Mouse (Mus musculus): ENCODE data around the gene Lmbr1l. TPM values are rescaled to one million over a fixed set of nuclear protein-coding genes. Genes with fewer than 3 reads are reported as not detected.
A peak's percentile ranks its signal among the peaks of the same experiment; 100 is the strongest.
"Not testable (repeated sequence)": the region's sequence is repeated elsewhere in the genome, so short reads cannot be mapped to it uniquely, and the experiment has no call there.

The Lmbr1l gene
- polyA plus RNA-seq, 1 experiment from 2014 or later, result 29.3 TPM

DNA sequence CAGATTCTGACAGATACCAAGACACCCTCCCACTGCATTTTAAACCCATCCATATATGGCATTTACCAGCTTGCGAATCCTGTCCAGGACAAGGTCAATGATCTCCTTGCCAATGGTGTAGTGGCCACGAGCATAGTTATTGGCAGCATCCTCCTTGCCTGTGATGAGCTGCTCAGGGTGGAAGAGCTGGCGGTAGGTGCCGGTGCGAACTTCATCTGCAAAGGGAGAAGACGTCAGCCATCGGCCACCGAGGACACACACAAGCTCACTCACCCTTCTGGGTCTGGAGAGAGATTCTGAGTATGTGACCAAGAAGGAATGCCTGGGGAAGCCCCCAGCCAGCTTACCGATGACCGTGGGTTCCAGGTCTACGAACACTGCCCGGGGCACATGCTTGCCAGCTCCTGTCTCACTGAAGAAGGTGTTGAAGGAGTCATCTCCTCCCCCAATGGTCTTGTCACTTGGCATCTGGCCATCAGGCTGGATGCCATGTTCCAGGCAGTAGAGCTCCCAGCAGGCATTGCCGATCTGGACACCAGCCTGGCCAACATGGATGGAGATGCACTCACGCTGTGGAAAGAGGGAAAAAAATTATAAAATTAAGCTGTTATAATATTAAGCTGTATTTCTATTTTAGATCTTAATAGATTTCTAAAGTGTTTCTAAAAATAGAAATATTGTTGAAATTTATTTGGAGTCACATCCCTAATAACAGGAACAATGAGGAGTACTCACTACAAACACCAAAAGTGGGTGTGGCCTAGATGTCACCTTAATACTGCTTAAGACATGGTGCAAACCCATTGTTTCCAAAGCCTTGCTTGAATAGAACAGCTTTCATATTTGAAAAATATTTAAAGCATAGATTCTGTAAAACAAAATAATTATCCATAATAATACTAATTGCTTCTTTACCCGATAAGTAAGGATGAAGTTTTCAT is 33.4 kb upstream of the Lmbr1l start:
- H3K36me3 ChIP-seq; H3K9me3 ChIP-seq; H3K27me3 ChIP-seq; ATAC-seq (ENCODE audit: low FRiP score, low read depth): not testable (repeated sequence)
- H3K4me3 ChIP-seq, result peak overlapping the region; percentile 79
- H3K27ac ChIP-seq (replicated peaks), result peak overlapping the region; percentile 99
- peak overlapping the region; percentile 57 for H3K4me2 ChIP-seq
- H3K4me1 ChIP-seq (replicated peaks), result peaks cover 33% of the 10 kb centered on the region
- WGBS, result 32% methylated on average over 11 of the region's 15 CpGs
- peak overlapping the region; percentile 98 for H3K9ac ChIP-seq

DNA sequence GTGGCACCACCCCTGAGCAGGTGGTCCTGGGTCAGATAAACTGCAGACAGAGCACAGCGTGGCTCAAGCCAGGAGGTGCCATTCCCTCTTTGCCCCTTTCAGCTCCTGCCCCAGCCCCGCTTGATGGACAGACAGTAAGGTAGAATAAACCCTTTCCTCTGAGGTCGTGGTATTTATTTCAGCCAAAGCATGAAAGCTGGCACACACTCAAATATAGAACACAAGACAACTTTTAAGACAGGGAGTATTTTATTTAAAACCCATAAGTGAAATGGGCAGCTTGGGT is 31.5 kb upstream of the Lmbr1l start:
- no peak for ATAC-seq (ENCODE audit: low FRiP score, low read depth)
- WGBS, result 14% methylated on average over 3 of the region's 3 CpGs
- peak overlapping the region; percentile 41 for H3K4me3 ChIP-seq
- H3K27me3 ChIP-seq, result no peaks in the 10 kb centered on the region
- peaks cover 27% of the 10 kb centered on the region for H3K4me1 ChIP-seq (replicated peaks)
- peak overlapping the region; percentile 54 for H3K9ac ChIP-seq
- H3K4me2 ChIP-seq, result peak overlapping the region; percentile 79
- H3K9me3 ChIP-seq, result no peaks in the 10 kb centered on the region
- H3K36me3 ChIP-seq, result peaks cover 9% of the 10 kb centered on the region
- H3K27ac ChIP-seq (replicated peaks), result peak overlapping the region; percentile 72

DNA sequence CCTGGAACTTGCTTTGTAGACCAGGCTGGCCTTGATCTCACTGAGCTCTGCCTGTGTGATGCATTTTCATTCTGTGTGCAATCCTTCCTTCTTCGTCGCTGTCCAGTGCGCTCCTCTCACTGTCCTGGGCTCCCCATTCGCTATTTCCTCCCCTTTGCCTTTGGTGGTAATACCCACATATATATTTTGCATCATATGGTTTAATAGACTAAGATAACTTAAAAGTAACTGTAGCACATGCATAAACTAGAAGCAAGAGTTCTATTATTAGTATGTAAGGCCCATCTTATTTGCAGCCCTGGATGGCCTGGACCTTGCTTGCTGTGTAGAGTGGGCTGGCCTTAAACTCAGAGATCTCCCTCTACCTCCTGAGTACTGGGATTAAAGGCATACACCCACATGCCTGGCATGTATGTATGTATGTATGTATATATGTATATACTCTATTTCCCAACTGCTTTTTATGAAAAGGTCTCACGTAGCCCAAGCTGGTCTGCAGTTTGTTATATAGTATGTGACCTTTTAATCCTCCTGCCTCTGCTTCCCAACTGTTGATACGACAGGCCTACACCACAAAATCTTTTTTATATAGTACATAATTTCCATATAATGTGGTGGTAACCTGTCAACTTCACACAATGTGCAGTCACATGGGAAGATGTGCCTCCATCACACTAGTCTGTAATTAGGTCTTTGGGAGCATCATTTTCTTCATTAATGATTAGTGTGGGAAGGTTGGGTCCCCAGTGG is 31.0 kb upstream of the Lmbr1l start:
- peaks cover 27% of the 10 kb centered on the region for H3K4me1 ChIP-seq (replicated peaks)
- no peak for ATAC-seq (ENCODE audit: low FRiP score, low read depth)
- peak overlapping the region; percentile 79 for H3K4me2 ChIP-seq
- peak overlapping the region; percentile 72 for H3K27ac ChIP-seq (replicated peaks)
- 36% methylated on average over 6 of the region's 6 CpGs for WGBS
- H3K4me3 ChIP-seq, result peak overlapping the region; percentile 41
- H3K27me3 ChIP-seq, result no peaks in the 10 kb centered on the region
- no peaks in the 10 kb centered on the region for H3K9me3 ChIP-seq
- H3K9ac ChIP-seq, result peak overlapping the region; percentile 54
- H3K36me3 ChIP-seq, result peaks cover 9% of the 10 kb centered on the region

DNA sequence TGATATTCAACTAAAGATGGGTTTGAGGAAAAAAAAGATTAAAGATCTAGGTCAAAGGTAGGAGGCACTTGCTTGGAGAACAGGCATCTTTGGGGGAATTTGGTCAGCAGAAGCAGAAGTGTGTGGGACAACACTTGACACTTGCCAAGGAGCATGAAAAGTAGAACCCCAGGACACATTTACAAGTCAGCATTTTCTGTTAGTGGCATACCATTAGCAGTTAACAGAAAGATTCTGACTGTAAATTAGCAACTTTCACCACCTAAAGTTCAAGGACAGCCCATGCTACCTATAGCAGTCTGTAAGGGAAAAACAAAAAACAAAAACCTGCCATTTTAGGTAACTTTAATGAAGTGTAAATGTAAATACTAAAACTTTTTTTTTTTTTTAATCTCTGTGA is 30.4 kb upstream of the Lmbr1l start:
- H3K4me3 ChIP-seq, result peak overlapping the region; percentile 41

DNA sequence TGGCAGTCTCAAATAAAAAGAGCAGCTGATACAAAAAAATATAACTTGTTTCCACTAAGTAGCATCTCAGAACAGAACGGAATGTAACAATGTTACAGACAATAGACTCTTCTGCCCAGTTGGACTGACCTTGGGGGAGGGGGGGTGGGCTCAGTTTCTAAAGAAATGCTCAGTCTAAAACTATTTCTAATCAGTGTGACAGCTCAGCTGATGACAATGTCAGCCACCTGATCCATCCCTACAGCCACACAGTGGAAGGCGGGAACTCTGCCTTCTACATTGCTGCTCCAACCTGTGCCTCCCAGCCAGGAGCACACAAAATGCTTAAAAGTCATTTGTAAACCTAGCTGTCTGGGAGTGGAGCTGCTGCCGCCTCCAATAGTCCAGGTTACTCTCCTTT is 29.9 kb upstream of the Lmbr1l start:
- ATAC-seq (ENCODE audit: low FRiP score, low read depth), result no peak
- WGBS, result 22% methylated on average over 3 of the region's 3 CpGs
- H3K9ac ChIP-seq, result peak overlapping the region; percentile 54
- peak overlapping the region; percentile 79 for H3K4me2 ChIP-seq
- peaks cover 9% of the 10 kb centered on the region for H3K36me3 ChIP-seq
- peak overlapping the region; percentile 72; the same call in 1 of the 2 replicates for H3K27ac ChIP-seq (replicated peaks)
- H3K4me3 ChIP-seq, result peak overlapping the region; percentile 41
- peaks cover 27% of the 10 kb centered on the region for H3K4me1 ChIP-seq (replicated peaks)
- no peaks in the 10 kb centered on the region for H3K9me3 ChIP-seq
- no peaks in the 10 kb centered on the region for H3K27me3 ChIP-seq

More for the DNA sequence above, 30.4 kb upstream of the Lmbr1l start:
- Histone ChIP-seq H3K4me1 (replicated peaks) (peaks cover 27% of the 10 kb centered on the region), H3K27ac (replicated peaks) (peak overlapping the region; percentile 72), H3K9ac (peak overlapping the region; percentile 54), H3K36me3 (peaks cover 9% of the 10 kb centered on the region), H3K27me3 (no peaks in the 10 kb centered on the region), H3K9me3 (no peaks in the 10 kb centered on the region), H3K4me2 (peak overlapping the region; percentile 79)
- ATAC-seq (ENCODE audit: low FRiP score, low read depth), result no peak

DNA sequence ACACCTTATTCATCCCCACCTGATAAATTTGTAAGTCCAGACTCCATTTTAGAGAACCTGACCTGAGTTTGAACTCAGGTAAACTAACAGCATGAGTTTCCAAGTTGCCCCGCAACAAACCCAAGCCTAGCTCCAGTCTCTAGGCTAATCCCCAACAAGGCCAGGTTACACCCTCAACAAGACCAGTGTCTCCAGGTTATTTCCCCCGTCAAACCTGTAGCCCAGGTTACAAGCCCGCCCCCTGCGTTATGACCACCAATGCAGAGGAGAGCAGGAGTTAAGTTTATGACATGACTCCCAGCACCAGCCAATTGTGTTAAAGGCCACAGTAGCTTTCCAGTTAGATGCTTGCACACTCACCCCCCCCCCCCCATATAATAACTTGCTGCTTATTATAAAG is 25.1 kb upstream of the Lmbr1l start:
- no peak for ATAC-seq (ENCODE audit: low FRiP score, low read depth)
- Histone ChIP-seq H3K9me3 (no peaks in the 10 kb centered on the region), H3K4me3 (no peak overlapping the region), H3K27ac (replicated peaks) (no peak overlapping the region), H3K27me3 (no peaks in the 10 kb centered on the region), H3K4me1 (replicated peaks) (peaks cover 11% of the 10 kb centered on the region), H3K36me3 (no peaks in the 10 kb centered on the region), H3K9ac (no peak overlapping the region), H3K4me2 (no peak overlapping the region)
- WGBS, result 88% methylated on average over 4 of the region's 4 CpGs

DNA sequence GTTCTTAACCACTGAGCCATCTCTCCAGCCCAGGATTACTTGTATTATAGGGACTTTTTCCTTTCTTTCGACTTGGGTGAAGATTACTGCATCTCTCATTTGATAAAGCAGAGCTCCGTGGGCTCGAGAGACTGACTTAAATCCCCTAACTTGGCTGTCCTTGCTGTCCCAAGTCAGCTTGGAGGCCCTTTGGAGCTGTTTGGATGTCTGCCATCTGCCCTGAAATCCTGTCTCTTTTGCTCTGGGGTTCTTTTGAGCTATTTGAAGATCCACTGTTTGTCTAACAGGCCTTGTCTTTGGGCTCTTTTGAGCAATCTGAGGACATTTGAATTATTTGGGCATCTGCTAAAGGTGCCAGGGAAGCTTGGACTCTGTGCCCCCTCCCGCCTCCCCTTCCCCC is 24.1 kb upstream of the Lmbr1l start:
- H3K4me1 ChIP-seq (replicated peaks), result peaks cover 3% of the 10 kb centered on the region
- no peak overlapping the region for H3K27ac ChIP-seq (replicated peaks)
- no peaks in the 10 kb centered on the region for H3K27me3 ChIP-seq
- no peak overlapping the region for H3K9ac ChIP-seq
- H3K4me2 ChIP-seq, result no peak overlapping the region
- no peak for ATAC-seq (ENCODE audit: low FRiP score, low read depth)
- H3K36me3 ChIP-seq, result no peaks in the 10 kb centered on the region
- H3K4me3 ChIP-seq, result no peak overlapping the region
- 79% methylated on average over 4 of the region's 4 CpGs for WGBS
- no peaks in the 10 kb centered on the region for H3K9me3 ChIP-seq

DNA sequence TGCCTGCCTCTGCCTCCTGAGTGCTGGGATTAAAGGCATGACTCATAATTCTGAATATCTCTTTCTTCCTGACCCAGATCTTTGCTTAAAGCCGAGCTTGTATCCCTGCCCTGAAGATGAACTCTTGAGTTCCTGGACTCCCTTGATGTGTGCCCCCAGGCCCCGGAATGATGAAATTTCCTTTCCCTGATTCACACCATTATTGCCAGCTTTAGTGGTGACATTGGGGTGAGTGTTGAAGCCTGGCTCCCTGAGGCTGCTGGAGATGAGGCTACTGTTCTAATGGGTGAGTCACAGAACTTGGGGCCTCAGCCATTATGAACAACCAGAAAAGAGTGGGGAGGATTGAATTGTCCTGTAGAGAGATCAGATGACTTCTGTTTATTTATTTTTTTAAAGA is 23.5 kb upstream of the Lmbr1l start:
- H3K4me2 ChIP-seq, result no peak overlapping the region
- H3K27ac ChIP-seq (replicated peaks), result no peak overlapping the region
- no peak overlapping the region for H3K4me3 ChIP-seq
- no peak for ATAC-seq (ENCODE audit: low FRiP score, low read depth)
- H3K27me3 ChIP-seq, result no peaks in the 10 kb centered on the region
- no peaks in the 10 kb centered on the region for H3K4me1 ChIP-seq (replicated peaks)
- H3K9me3 ChIP-seq, result no peaks in the 10 kb centered on the region
- no peaks in the 10 kb centered on the region for H3K36me3 ChIP-seq
- 86% methylated on average over 2 of the region's 2 CpGs for WGBS
- H3K9ac ChIP-seq, result no peak overlapping the region

DNA sequence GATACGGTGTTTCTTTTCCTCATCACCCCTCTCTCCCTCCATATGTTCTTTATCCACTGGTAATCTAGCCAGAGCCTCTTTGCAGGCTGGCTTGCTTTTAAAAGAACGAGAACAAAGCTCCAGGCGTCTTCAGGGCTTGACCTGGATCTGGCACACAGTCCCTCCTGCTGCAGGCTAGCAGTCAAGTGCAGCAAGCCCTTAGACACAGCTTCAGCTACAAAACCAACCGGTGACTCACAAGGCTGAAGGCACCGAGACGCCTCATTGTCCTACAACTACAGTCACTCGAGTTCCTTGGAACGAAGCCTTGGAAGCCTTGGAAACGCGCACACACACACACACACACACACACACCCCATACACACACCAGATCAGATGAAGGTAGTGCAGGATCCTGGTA is 22.8 kb upstream of the Lmbr1l start:
- Histone ChIP-seq H3K27ac (replicated peaks) (0 out of 2 replicates have a peak overlapping the region, but pooled peaks have one; percentile 34), H3K9me3 (no peaks in the 10 kb centered on the region)
- WGBS, result 48% methylated on average over 10 of the region's 10 CpGs

DNA sequence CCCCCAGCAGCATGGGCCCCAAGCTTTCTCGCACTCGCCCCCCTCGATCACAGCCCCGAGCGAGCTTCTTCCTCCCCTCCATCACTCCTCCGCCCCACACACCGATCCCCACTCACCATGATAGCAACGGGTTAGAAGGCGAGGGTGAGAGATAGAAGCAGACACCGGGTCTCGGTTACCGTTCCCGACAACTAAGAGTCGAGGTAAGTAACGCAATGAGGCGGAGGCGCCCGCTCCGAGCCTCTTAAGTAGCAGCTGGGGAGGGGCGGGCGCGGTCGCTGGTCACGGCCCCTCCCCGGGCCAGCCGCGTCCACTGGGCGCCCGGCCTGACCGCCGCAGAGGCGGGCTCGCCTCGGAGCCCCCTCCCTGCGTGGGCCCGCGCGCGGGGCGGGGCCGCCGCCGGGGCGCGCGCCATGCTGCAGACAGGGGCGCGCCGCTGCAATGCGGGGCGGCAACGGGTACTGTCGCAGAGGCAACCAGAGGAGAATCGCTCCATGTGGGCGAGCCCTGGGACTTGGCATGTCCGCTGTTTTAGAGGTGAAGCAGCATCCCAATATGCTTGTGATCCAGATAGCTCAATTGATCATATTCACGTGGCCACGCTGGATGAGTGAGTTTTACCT is 16.3 kb upstream of the Lmbr1l start, which contains the start of gene Tuba1b:
TSS of gene Tuba1b (minus strand) at position 349 of the 623 bp plus-strand sequence.
- Histone ChIP-seq H3K36me3 (0 out of 2 replicates have a peak, but pooled peaks cover 5% of the 10 kb centered on the region), H3K4me1 (replicated peaks) (peaks cover 30% of the 10 kb centered on the region), H3K27me3 (no peaks in the 10 kb centered on the region), H3K4me3 (peak within 1 kb of the TSS; percentile 81), H3K9me3 (no peaks in the 10 kb centered on the region), H3K27ac (replicated peaks) (peak within 1 kb of the TSS; percentile 99), H3K9ac (peak within 1 kb of the TSS; percentile 91), H3K4me2 (peak within 1 kb of the TSS; percentile 96)
- WGBS, result under 1% methylated on average over 55 of the region's 58 CpGs
- peak; percentile 97 for ATAC-seq (ENCODE audit: low FRiP score, low read depth)

More for the DNA sequence above, 22.8 kb upstream of the Lmbr1l start:
- Histone ChIP-seq H3K27me3 (no peaks in the 10 kb centered on the region), H3K4me3 (no peak overlapping the region), H3K36me3 (no peaks in the 10 kb centered on the region), H3K4me1 (replicated peaks) (peaks cover 2% of the 10 kb centered on the region; the same call in 1 of the 2 replicates), H3K4me2 (no peak overlapping the region), H3K9ac (no peak overlapping the region)
- no peak for ATAC-seq (ENCODE audit: low FRiP score, low read depth)

DNA sequence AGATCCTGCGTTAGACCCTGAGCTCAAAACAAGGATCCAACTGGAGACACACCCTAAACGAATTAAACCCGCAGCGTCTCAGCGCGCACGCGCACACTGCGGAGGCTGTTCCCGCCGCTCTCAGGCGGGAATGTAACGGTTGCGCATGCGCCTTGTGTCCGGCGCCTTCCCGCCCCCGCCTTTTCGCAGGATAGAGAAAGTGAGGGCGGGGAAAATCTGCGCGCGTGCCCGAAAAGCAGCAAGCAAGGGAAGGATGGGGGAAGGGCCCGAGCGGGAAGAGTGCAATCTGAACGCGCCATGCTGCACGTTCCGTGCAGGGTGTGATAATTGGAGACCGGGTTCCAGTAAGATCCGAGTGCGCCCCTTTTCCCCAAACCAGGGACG is 15.8 kb upstream of the Lmbr1l start:
- 0 out of 2 replicates have a peak, but pooled peaks cover 5% of the 10 kb centered on the region for H3K36me3 ChIP-seq
- H3K4me1 ChIP-seq (replicated peaks), result peaks cover 35% of the 10 kb centered on the region
- H3K27ac ChIP-seq (replicated peaks), result peak overlapping the region; percentile 99
- peak overlapping the region; percentile 91 for H3K9ac ChIP-seq
- no peaks in the 10 kb centered on the region for H3K9me3 ChIP-seq
- H3K27me3 ChIP-seq, result no peaks in the 10 kb centered on the region
- H3K4me2 ChIP-seq, result peak overlapping the region; percentile 96
- ATAC-seq (ENCODE audit: low FRiP score, low read depth), result peak; percentile 87
- WGBS, result under 1% methylated on average over 35 of the region's 35 CpGs
- peak overlapping the region; percentile 81 for H3K4me3 ChIP-seq
